Mouse (Mus musculus): Measurements from ENCODE around the gene Asb2.

GRCm38 (mm10) chr12:103341212-103341611 lies 14.6 kb downstream of the Asb2 start:
- no peak for TF ChIP-seq NRF1 (IDR thresholded peaks at IDR 0.05; ENCODE audit: low read depth, low read length)
- TF ChIP-seq USF1 (IDR thresholded peaks at IDR 0.05; ENCODE audit: low read depth, low read length), result no peak
- no peak for TF ChIP-seq POLR2A (IDR thresholded peaks at IDR 0.05; ENCODE audit: low read depth, low read length)
